Mouse (Mus musculus) kidney, postnatal 10 days (tissue): ENCODE results near the gene Actrt3.
"Not testable (repeated sequence)": the region's sequence is repeated elsewhere in the genome, so short reads cannot be mapped to it uniquely, and the experiment has no call there.

ENCODE experiments used
- DNase-seq: peaks from one replicate; pipeline ENCODE4 v3.0.0; 2021; ENCODE audit warnings: mixed read lengths

The Actrt3 gene

DNA sequence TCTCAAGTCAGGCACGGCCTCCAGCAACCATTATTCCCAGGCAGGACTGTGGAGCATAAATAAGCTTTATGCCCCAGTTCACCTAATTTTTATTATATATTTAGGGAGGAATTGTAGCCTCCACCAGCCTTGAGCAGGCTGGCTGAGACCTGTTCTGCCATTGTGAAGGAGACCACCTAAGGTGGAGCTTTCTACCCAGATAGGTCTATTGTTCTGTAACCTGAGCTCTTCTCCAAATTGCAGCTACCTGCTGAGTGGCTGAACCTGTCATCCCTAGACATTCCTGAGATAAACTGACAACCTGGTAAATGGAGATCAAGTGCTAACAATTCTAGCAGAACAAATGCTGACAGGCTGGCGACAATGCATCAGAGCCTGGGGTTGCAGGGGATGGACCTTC, 33.4 kb downstream of the Actrt3 start:
- DNase-seq, result not testable (repeated sequence)

DNA sequence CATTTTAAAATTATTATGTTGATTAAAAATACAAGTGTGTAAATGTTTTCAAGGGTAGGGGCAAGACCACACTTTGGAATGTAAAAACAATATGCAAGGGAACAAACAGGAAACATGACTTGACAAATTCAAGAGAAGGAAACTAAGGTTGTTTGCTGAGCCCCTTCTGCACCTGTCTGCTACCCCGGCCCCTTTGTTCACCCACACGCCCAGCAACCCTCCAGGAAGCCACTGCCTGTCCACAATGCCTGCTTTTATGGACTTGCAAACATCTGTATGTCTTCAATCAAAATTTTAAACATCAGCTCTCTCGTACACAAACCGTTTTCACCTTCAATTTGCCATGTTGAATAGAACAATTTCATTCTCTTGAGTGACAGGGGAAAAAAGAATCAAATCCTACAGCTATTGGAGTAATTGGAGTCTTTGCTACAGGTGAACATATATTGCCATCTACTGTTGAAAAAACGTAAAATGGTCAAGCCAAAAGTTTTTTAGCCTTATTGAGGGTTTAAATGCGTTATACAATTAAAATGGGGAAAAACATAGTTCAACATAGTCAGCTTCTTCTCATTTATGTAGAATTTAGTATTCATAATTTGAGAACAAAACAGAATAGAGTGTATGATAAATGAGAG, 38.9 kb downstream of the Actrt3 start:
- DNase-seq, result no peak

DNA sequence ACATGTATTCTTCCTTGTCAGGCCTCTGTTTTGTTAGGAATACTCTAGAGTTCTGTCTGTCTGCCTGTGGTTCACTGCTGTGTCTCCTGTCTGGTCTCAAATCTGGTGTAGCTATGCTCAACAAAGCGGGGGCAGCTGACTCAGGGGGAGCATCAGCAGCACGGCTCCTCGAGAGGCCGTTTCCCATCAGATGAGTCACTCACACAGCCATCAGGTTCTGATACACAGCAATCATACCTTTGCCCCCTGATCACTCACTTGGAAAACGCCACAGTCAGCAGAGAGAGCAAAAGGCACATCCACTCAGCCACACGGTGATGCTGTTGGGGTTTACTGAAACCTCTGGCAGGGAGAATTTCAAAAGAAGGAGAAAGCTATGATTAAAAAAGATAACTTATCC, 46.0 kb downstream of the Actrt3 start:
- peak; percentile 17 for DNase-seq

DNA sequence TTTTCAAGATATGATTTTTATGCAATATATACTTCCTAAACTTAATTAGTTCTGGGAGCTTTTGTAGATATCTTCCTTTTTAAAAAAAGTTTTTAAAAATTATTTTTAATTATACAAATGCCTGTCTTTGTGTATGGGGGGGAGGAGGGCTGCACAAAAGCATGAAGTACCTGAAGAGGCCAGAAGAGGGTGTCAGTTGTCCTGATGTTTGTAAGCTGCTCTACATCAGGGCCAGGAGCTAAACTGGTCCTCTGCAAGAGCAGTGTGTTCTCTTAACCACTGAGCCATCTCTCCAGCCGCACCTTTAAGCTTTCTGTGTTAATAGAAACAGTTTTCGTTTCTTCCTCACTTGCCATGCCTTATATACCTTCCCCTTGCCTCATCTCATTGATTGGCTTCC, 49.5 kb downstream of the Actrt3 start:
- DNase-seq, result peak; percentile 8

DNA sequence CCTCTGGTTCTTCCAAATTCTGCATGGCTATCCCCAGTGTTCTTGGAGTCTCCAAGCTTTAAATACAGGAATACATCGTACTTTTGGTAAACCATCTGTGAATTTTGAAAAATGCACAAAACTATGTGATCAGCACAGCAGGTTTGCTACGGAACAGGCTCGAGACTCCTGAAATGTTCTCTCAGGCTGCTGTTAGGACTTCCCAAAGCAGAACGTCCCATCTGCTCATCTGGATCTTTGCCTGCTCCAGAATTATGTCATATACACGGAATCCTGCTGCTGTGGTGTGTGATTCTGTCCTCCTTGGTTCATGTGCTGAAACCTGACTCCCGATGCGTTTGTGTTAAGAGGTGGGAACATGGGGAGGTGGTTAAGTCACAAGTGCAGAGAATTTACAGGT, 50.8 kb downstream of the Actrt3 start:
- no peak for DNase-seq

DNA sequence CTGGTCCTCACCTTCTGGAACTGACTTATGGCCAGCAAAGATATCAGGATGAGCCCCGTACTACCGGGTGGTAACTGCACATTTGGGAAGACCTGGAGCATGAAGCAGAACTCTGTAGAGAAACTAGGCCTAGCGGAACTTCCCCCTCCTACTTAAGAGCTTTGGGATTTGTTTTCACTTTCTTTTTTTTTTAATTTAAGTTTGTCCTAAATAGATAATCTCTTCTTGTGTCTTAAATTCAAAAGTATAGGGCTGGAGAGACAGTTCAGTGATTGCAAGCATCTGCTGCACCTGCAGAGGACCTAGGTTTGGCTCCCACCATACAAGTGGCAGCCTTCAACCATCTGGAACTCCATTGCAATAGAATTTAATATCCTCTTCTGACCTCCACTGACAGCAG, 51.8 kb downstream of the Actrt3 start, which contains the start of gene Mecom:
TSS of gene Mecom (minus strand) at position 101 of the 400 bp plus-strand sequence.
- no peak for DNase-seq
